Mouse (Mus musculus) bone marrow, adult 2 months (tissue): ENCODE measurements around the gene Dcaf11.

Experiments
- CTCF ChIP-seq: fragments of 200-500 bp; IDR thresholded peaks from 2 replicates; pipeline ENCODE4 v1.5.1; 2011; ENCODE audit warnings: low read length, control low read depth; ENCODE audit not compliant: control insufficient read depth, insufficient read depth
- POLR2A ChIP-seq: fragments of 200-500 bp; IDR thresholded peaks from 2 replicates; pipeline ENCODE4 v1.6.1; 2011; ENCODE audit warnings: low read depth, mild to moderate bottlenecking, control low read depth, low read length, borderline replicate concordance; ENCODE audit not compliant: control insufficient read depth

DNA sequence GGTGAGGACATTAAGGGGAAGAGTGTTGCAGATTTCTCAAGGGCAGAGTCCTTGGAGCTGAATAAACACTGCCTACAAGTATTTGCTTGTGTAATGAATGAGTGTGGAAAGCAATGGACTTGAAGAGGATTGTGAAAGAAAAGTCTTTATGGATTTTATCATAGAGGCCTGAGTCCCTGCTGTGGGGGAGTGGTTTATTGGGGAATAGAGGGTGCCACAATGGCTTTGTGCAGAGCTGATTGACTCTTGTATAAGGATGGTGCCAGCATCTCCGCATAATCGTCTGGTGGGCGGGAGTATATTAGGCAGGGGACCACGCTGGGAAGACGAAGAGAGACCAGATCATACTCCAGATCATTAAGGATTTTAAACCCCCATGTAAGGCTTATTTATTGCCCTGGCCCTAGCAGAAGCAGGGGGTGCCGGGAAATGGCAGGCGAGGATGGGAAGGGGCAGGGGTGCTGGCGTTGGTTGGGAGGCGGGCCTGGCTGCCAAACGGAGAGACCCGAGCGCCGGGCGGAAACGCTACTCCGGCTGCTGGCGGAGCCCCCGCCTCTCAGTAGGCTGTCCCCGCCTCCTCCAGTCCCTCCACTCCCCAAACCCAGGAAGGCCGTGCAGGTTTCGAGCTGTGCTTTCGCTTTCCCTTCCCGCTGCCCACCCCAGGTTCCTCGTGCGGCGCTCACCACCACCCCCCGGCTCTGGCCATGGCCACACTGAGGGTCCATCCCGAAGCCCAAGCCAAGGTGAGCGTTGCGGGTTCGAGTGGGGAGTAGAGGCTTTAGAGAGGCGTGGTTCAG is 18.3 kb downstream of the Dcaf11 start, which contains the start of gene Psme1:
- peak; percentile 68; the same call in 1 of the 2 replicates for TF ChIP-seq POLR2A
- no peak for TF ChIP-seq CTCF
